ENCODE assay signal across 8 mouse cellular contexts in the genomic region with DNA sequence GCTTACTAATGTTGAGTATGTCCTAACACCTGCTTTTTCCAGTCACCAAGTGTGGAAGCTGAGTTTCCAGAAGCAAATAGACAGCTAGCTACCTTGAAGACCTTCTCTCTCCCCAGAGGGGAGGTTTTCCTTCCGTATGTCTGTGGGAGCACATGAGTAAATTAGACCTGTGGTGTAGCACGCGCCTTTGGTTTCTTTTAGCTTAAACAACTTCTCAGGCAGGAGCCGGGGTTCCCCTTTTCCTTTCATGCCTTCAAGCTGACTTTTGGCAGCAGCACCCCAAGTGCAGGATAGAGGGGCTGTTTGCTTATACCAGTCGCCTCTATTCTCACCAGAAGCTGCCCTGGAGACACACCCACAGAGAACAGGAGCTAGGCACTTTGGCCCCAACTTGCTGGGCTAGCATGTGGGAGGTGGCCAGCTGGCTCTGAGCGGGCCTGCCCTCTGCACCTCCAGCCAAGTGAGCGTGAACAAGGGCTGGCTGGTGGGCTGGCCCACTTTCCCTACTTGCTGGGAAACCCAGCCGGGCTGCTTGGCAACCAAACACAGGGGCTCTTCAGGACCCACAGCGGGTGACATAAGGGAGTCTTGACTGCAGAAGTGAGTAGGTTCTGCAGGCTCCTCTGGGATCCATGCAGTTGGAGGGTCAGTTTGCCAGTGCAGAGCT.
A peak's percentile ranks its signal among the peaks of the same experiment; 100 is the strongest.
DNase-seq lines count a peak whose midpoint lies in the region; ATAC-seq lines count a peak whose summit lies in the region.

No protein-coding gene starts in this region.

- no peak for ATAC-seq in forebrain, embryonic 14.5 days
- ATAC-seq in forebrain, embryonic 12.5 days (ENCODE audit: low FRiP score), result no peak
- ATAC-seq in liver, embryonic 13.5 days (ENCODE audit: low read depth), result 0 out of 2 replicates have a peak, but pooled peaks have one; percentile 39

- no peaks in the 10 kb centered on the region for H3K9me3 ChIP-seq in forebrain, embryonic 14.5 days (replicated peaks; ENCODE audit: control insufficient read depth, low read length)
- no peaks in the 10 kb centered on the region for H3K9me3 ChIP-seq in forebrain, embryonic 12.5 days
- no peaks in the 10 kb centered on the region for H3K9me3 ChIP-seq in liver, embryonic 13.5 days (replicated peaks)

- WGBS in forebrain, embryonic 14.5 days, result 60% methylated on average over 9 of the region's 9 CpGs
- 67% methylated on average over 9 of the region's 9 CpGs for WGBS in forebrain, embryonic 12.5 days
- 73% methylated on average over 9 of the region's 9 CpGs for WGBS in liver, embryonic 13.5 days (ENCODE audit: insufficient replicate concordance)

- peak; percentile 28 for DNase-seq in forebrain, embryonic 14.5 days (ENCODE audit: low spot score)
- peak; percentile 24 to 56 for DNase-seq in gastrocnemius, adult 8-10 months (ENCODE audit: low spot score in 2 of 2)
- peak; percentile 65 to 81 for DNase-seq in kidney, postnatal 25 days
- DNase-seq in liver, embryonic 13.5 days, result no peak
- DNase-seq in retina, postnatal 1 day, result peak; percentile 86
- no peak for DNase-seq in adrenal gland, postnatal 4 days (ENCODE audit: low spot score in 2 of 2)
- no peak for DNase-seq in ovary, postnatal 36 days (ENCODE audit: low spot score)

- H3K9ac ChIP-seq in forebrain, embryonic 14.5 days (ENCODE audit: low read length), result no peak overlapping the region
- H3K9ac ChIP-seq in forebrain, embryonic 12.5 days, result no peak overlapping the region
- no peak overlapping the region for H3K9ac ChIP-seq in liver, embryonic 13.5 days

- no peaks in the 10 kb centered on the region for H3K27me3 ChIP-seq in forebrain, embryonic 14.5 days (replicated peaks; ENCODE audit: control insufficient read depth, insufficient read depth, low read length)
- no peaks in the 10 kb centered on the region for H3K27me3 ChIP-seq in forebrain, embryonic 12.5 days
- no peaks in the 10 kb centered on the region for H3K27me3 ChIP-seq in liver, embryonic 13.5 days

- H3K36me3 ChIP-seq in forebrain, embryonic 14.5 days (ENCODE audit: control insufficient read depth, insufficient read depth, low read length), result no peaks in the 10 kb centered on the region
- no peaks in the 10 kb centered on the region for H3K36me3 ChIP-seq in forebrain, embryonic 12.5 days (replicated peaks)
- H3K36me3 ChIP-seq in liver, embryonic 13.5 days, result peaks cover 52% of the 10 kb centered on the region

- H3K4me3 ChIP-seq in forebrain, embryonic 14.5 days (ENCODE audit: low read depth, low read length), result no peak overlapping the region
- no peak overlapping the region for H3K4me3 ChIP-seq in forebrain, embryonic 12.5 days (replicated peaks)
- H3K4me3 ChIP-seq in liver, embryonic 13.5 days (replicated peaks), result no peak overlapping the region

- H3K27ac ChIP-seq in forebrain, embryonic 14.5 days (ENCODE audit: low read depth, low read length), result no peak overlapping the region
- no peak overlapping the region for H3K27ac ChIP-seq in forebrain, embryonic 12.5 days
- H3K27ac ChIP-seq in liver, embryonic 13.5 days, result no peak overlapping the region

- H3K4me1 ChIP-seq in forebrain, embryonic 14.5 days (ENCODE audit: control insufficient read depth, insufficient read depth, low read length), result no peaks in the 10 kb centered on the region
- H3K4me1 ChIP-seq in forebrain, embryonic 12.5 days, result peaks cover 10% of the 10 kb centered on the region; the same call in 1 of the 2 replicates
- no peaks in the 10 kb centered on the region; the same call in 1 of the 2 replicates for H3K4me1 ChIP-seq in liver, embryonic 13.5 days (replicated peaks)

- no peak overlapping the region for H3K4me2 ChIP-seq in forebrain, embryonic 14.5 days (ENCODE audit: low read length)
- H3K4me2 ChIP-seq in forebrain, embryonic 12.5 days, result no peak overlapping the region
- H3K4me2 ChIP-seq in liver, embryonic 13.5 days, result no peak overlapping the region

Comparison
In these comparisons a context has a peak if more than half of its experiments do, and no peak if none do; other contexts are left out.
1. DNase-seq: peak in forebrain, embryonic 14.5 days (single experiment), gastrocnemius, adult 8-10 months (2 of 2), kidney, postnatal 25 days (2 of 2) and retina, postnatal 1 day (single experiment); none in liver, embryonic 13.5 days (single experiment), adrenal gland, postnatal 4 days (0 of 2) and ovary, postnatal 36 days (single experiment).